Mouse (Mus musculus): ENCODE results near the gene Acap1.

The Acap1 gene

GRCm38 (mm10) chr11:69902972-69903371 is 7.6 kb upstream of the Acap1 start:
- peak; percentile 1 for DNase-seq (ENCODE audit: low spot score)

GRCm38 (mm10) chr11:69901993-69902392 is 6.7 kb upstream of the Acap1 start:
- peak; percentile 1 for DNase-seq (ENCODE audit: low spot score)

GRCm38 (mm10) chr11:69901406-69901846 is 6.1 kb upstream of the Acap1 start:
- peak; percentile 97 for DNase-seq (ENCODE audit: low spot score)

- peak; percentile 89 for DNase-seq (ENCODE audit: low spot score)
Observed at GRCm38 (mm10) chr11:69900471-69901405, 5.4 kb upstream of the Acap1 start, which contains the start of the genes 2810408A11Rik and Neurl4. Gene 2810408A11Rik (minus strand): TSS chr11:69900987. Gene Neurl4 (plus strand): TSS chr11:69901072.

GRCm38 (mm10) chr11:69899870-69900269 is 4.5 kb upstream of the Acap1 start:
- DNase-seq (ENCODE audit: low spot score), result no peak

- no peak for DNase-seq (ENCODE audit: low spot score)
Observed at GRCm38 (mm10) chr11:69894671-69895070, 668 bp downstream of the Acap1 start.

- DNase-seq (ENCODE audit: low spot score), result no peak
Observed at GRCm38 (mm10) chr11:69891482-69891881, 3.9 kb downstream of the Acap1 start.

GRCm38 (mm10) chr11:69886907-69887635 is 8.3 kb downstream of the Acap1 start:
- no peak for DNase-seq (ENCODE audit: low spot score)

GRCm38 (mm10) chr11:69884663-69885062 is 10.7 kb downstream of the Acap1 start:
- no peak for DNase-seq (ENCODE audit: low spot score)

GRCm38 (mm10) chr11:69884240-69884639 is 11.1 kb downstream of the Acap1 start:
- DNase-seq (ENCODE audit: low spot score), result no peak

- DNase-seq (ENCODE audit: low spot score), result no peak
Observed at GRCm38 (mm10) chr11:69883527-69884151, 11.7 kb downstream of the Acap1 start.

GRCm38 (mm10) chr11:69883066-69883465 is 12.3 kb downstream of the Acap1 start:
- DNase-seq (ENCODE audit: low spot score), result no peak

- no peak for DNase-seq (ENCODE audit: low spot score)
Observed at GRCm38 (mm10) chr11:69881787-69882670, 13.3 kb downstream of the Acap1 start.

GRCm38 (mm10) chr11:69880853-69881603 is 14.3 kb downstream of the Acap1 start, which contains the start of gene Kctd11:
Gene Kctd11 (minus strand): TSS chr11:69881406.
- DNase-seq (ENCODE audit: low spot score), result peak; percentile 90

GRCm38 (mm10) chr11:69880506-69880852 is 14.9 kb downstream of the Acap1 start:
- DNase-seq (ENCODE audit: low spot score), result no peak

- DNase-seq (ENCODE audit: low spot score), result no peak
Observed at GRCm38 (mm10) chr11:69879711-69880110, 15.6 kb downstream of the Acap1 start.

- DNase-seq (ENCODE audit: low spot score), result no peak
Observed at GRCm38 (mm10) chr11:69878952-69879351, 16.4 kb downstream of the Acap1 start.

GRCm38 (mm10) chr11:69878399-69878798 is 16.9 kb downstream of the Acap1 start:
- DNase-seq (ENCODE audit: low spot score), result no peak

GRCm38 (mm10) chr11:69877878-69878277 is 17.5 kb downstream of the Acap1 start, which contains the start of gene Tmem95:
Gene Tmem95 (minus strand): TSS chr11:69878018.
- DNase-seq (ENCODE audit: low spot score), result no peak

GRCm38 (mm10) chr11:69876867-69877266 is 18.5 kb downstream of the Acap1 start:
- DNase-seq (ENCODE audit: low spot score), result peak; percentile 63

Data from ovary, adult 18-20 months (tissue).